Mouse (Mus musculus): ENCODE measurements around the gene B4galnt1.

DNA sequence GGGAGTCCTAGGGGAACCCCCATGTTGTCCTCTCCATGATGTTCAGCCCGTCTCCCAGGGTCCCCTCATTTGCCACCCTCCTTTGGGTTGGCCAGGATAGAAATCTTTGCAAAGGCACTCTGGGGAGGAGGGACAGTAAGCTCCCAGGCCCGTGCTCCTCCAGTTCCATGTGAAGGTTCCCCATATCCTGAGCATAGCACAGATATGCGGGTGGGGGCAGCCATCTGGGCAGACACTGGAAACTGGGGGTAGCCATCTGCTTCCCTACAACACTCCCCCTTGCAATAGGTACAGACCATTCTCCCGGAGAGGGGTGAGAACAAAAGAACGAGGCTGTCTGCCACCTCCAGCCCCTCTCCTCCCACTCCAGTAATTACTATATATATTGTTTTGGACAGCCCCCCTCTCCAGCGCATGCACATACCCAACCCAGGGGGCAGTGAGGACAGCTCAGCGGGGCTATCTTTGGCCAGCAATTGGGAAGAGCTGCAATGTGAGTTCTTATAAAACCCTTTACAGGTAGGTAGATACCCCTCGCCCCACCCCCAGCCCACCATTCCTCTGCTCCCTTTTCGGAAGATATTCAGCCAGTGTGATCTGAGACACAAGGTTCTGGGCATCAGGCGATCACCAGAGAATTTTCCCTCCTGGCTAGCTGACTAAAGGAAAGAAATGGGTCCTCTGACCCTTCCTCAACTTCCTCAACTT is 22.5 kb downstream of the B4galnt1 start:
- no peak for TF ChIP-seq CTCF (IDR thresholded peaks at IDR 0.05; ENCODE audit: control insufficient read depth, insufficient read depth, low read length)
- TF ChIP-seq POLR2A (IDR thresholded peaks at IDR 0.05; ENCODE audit: borderline replicate concordance, control insufficient read depth, low read depth, low read length) = no peak

Measured in bone marrow, adult 2 months (tissue).